Mouse (Mus musculus) small intestine, adult 2 months (tissue): ENCODE data around the gene Gm7534. TPM values are rescaled to one million over a fixed set of nuclear protein-coding genes. Genes with fewer than 3 reads are reported as not detected.

ENCODE experiments used
- H3K27ac ChIP-seq: fragments of 200-500 bp; 2 replicates; pipeline ENCODE4 v1.5.1; 2012; ENCODE audit warnings: low read depth, low read length, control low read depth, inconsistent platforms; ENCODE audit not compliant: insufficient read depth
- H3K27me3 ChIP-seq: fragments of 200-500 bp; 2 replicates; pipeline ENCODE4 v1.6.1; 2012; ENCODE audit warnings: mild to moderate bottlenecking, moderate library complexity, low read length, inconsistent platforms; ENCODE audit not compliant: control insufficient read depth, insufficient read depth
- H3K36me3 ChIP-seq: fragments of 200-500 bp; 2 replicates; pipeline ENCODE4 v1.6.1; 2012; ENCODE audit warnings: mild to moderate bottlenecking, low read length, control low read depth, inconsistent platforms; ENCODE audit not compliant: control insufficient read depth, insufficient read depth
- H3K4me1 ChIP-seq: fragments of 200-500 bp; 2 replicates; pipeline ENCODE4 v1.6.1; 2012; ENCODE audit warnings: low read length, inconsistent platforms, mixed read lengths; ENCODE audit not compliant: control insufficient read depth, insufficient read depth, insufficient read length
- H3K4me3 ChIP-seq: fragments of 200-500 bp; 2 replicates; pipeline ENCODE4 v1.5.1; 2012; ENCODE audit warnings: low read depth, mild to moderate bottlenecking, control low read depth, inconsistent platforms, low read length, moderate library complexity
- CTCF ChIP-seq: fragments of 200-500 bp; IDR thresholded peaks from 2 replicates; pipeline ENCODE4 v1.5.1; 2012; ENCODE audit warnings: low read depth, mild to moderate bottlenecking, control low read depth, inconsistent platforms, low read length, moderate library complexity, mixed read lengths; ENCODE audit not compliant: insufficient replicate concordance, insufficient read length; ENCODE audit errors: extremely low read depth
- POLR2A ChIP-seq: fragments of 200-500 bp; IDR thresholded peaks from 2 replicates; pipeline ENCODE4 v1.6.1; 2012; ENCODE audit warnings: low read depth, mild to moderate bottlenecking, control low read depth, inconsistent platforms, low read length, moderate library complexity
- whole genome bisulfite sequencing: fragments of 180-500 bp; shearing (Covaris S2); methylation state at CpG from one replicate; pipeline ENCODE4 v1.1.7; 2018; 5-methylcytosine and 5-hydroxymethylcytosine counted together
- polyA plus RNA-seq: library from polyadenylated mRNA; depleted of rRNA; stranded (reverse); fragments of >200 nt; gene quantifications from 2 replicates; pipeline ENCODE4 v1.2.3, GENCODE M21; 2012; rRNA removed

Gene Gm7534
- not detected in 2 replicates for polyA plus RNA-seq

DNA sequence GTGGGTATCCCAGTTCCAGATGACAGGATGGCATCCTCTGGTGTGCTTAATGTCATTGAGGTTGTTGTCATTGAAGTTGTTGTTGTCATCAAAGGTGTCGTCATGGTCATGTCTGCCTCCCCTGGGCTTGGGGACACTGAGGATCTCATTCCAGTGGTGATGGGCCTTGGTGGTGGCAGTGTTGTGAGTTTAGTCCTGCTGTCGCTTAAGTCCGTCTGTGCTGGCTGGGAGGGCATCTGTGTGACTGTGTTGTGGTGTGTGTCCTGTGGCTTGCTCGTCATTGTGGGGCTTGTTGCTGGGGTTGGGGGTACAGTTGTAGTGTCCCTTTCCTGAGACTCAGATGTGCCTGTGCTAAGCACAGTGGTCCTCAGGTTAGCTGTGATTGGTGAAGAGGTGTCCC, at the start of gene Gm7534:
Gm7534 (minus strand) TSS at position 101 of the 400 bp plus-strand sequence.
- Histone ChIP-seq H3K27ac (no peak within 1 kb of the TSS), H3K4me3 (no peak within 1 kb of the TSS), H3K36me3 (no peaks in the 10 kb centered on the region), H3K27me3 (no peaks in the 10 kb centered on the region), H3K4me1 (no peaks in the 10 kb centered on the region)
- TF ChIP-seq POLR2A (no peak), CTCF (no peak)
- WGBS: 93% methylated on average over 4 of the region's 4 CpGs

DNA sequence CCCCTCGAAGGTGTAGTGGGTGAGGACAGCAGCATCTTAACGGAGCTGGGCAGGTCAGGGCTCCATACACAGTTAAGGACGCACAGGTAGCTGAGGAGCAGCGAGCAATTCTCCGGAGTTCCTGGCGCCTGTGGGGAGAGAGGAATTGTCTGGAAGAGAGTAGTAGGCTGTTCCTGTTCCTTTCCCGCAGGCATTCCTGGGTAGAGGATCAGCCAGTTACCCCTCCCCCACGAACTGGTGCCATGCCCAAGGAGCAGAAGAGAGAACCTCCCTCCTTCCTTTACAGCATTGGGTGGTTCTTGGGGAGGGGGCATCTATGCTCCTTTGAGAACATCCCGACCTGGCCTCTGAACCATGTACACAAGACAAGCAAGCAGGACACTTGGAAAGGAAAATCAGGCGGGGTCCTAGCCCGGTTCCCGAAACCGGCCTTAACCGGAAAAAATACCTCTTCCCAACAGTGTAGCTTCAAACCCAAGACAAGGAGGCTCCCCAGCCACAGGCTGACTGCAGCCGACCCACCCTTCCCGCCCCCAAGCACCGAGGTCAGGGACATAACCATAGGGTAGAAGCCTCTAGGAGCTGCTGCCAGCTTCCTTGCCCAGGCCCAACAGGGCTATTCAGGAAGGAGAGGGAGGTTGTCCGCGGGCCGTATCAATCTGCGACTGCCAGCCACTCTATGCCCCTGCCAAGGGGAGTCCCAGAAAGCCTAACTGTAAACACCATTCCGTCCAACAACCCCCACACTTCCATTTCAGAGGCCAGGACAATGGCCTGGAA, 49.5 kb upstream of the Gm7534 start:
- TF ChIP-seq POLR2A (no peak), CTCF (no peak)
- Histone ChIP-seq H3K27me3 (peaks cover 47% of the 10 kb centered on the region), H3K36me3 (no peaks in the 10 kb centered on the region), H3K4me1 (peaks cover 15% of the 10 kb centered on the region), H3K27ac (peak overlapping the region; percentile 34; the same call in 1 of the 2 replicates), H3K4me3 (peak overlapping the region; percentile 60)
- 27% methylated on average over 22 of the region's 22 CpGs for WGBS

DNA sequence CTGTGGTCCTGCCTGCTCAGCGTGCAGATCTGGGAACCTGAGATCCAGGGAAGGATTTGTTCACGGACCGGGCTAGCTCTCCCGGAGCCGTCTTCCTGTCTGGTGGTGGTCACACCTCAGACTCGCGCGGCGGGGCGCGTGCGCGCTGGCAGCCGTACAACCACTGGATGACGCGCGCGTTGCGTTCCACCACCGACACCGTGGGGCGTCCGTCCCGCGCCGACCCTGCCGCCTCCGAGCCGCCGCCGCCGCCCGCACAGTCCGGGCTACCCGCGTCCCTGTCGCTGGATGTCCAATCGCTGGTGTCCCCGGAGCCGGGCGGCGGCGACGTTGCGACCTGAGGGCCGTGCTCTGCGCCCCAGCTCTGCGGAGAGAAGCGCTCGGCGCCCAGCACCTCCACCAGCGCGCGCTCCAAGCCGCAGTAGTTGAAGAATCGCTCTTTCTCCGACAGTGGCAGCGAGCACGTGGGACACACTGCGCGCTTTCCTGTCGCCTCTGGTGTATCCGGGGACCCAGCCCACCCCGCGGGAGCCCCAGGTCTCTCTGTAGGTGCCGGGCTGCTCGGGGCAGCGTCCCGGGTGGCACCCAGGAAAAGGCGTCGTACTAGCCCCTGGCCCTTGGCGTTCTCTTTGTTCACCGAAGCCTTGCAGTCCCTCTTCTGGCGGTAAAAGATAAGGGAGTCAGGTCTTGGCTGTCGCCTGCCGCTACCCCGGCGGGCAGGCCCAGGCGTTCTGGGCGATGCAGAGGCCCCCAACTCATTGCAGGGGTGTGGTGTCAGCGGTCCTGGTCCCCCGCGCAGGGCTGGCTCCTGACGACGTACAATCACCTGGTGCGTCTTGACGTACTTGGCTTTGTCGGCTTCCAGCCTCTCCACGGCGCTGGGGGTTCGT, 48.7 kb upstream of the Gm7534 start:
- H3K27ac ChIP-seq: no peak overlapping the region

DNA sequence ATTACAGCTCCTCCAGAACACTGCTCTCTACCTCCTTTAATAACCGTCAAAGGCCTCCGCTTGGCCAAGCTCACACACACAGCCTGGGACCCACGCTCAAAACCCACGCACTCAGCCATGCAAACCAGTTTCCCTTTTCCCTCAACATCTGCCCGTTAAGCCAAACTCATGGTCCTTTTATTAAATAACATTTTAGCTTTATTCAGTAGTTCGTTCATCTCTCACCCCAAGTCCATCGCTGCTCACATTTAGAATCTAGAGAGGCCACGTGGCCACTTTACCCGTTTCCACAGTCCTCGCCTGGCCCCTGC, 48.1 kb upstream of the Gm7534 start:
- Histone ChIP-seq H3K4me3 (peak overlapping the region; percentile 60), H3K27me3 (peaks cover 50% of the 10 kb centered on the region), H3K4me1 (peaks cover 17% of the 10 kb centered on the region), H3K27ac (no peak overlapping the region), H3K36me3 (no peaks in the 10 kb centered on the region)
- 18% methylated on average over 10 of the region's 10 CpGs for WGBS
- TF ChIP-seq CTCF: no peak
- TF ChIP-seq POLR2A: no peak

More for the DNA sequence above, 48.7 kb upstream of the Gm7534 start:
- no peak for TF ChIP-seq POLR2A
- no peak for TF ChIP-seq CTCF
- 2% methylated on average over 91 of the region's 91 CpGs for WGBS
- no peaks in the 10 kb centered on the region for H3K36me3 ChIP-seq
- peaks cover 17% of the 10 kb centered on the region for H3K4me1 ChIP-seq
- H3K27me3 ChIP-seq: peaks cover 50% of the 10 kb centered on the region
- H3K4me3 ChIP-seq: peak overlapping the region; percentile 60

DNA sequence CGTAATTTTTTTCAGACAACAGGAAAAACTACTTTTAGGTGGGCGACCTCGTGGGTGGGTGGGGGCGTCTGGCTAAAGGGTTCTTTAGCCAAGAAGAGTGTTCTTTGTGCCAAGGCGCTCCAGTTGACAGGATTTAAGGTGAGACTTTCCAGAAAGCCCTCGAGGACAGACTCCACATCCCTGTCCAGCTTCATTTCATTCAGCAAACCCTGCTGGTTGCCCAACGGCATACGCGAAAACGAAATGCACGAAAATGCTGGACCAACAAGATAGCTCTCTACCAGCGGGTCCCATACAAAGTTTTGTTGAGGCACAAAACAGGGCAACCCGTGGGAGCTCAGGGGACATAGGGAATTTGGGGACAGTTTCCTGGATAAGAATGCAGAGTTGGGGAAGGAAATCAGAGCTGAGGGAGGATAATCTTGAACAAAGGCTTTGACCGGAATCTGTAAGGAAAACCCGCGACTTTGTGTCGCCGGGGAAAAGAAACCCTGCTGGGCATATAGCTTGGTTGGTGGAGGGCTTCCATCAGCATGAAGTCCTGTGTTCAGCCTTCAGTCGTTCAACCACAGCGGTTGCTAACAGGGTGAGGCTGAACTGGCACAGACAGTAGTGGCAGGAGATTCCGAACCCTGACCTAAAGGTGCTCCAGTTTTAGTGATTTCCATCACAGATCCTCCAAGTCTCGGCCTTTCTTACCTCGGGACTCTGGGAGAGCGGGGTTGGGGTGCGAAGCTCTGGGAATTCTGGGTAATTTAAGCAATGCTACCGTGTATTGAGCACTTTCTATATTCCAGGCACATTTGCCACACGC, 47.5 kb upstream of the Gm7534 start:
- H3K36me3 ChIP-seq: no peaks in the 10 kb centered on the region
- peaks cover 17% of the 10 kb centered on the region for H3K4me1 ChIP-seq
- no peak overlapping the region for H3K27ac ChIP-seq
- peaks cover 50% of the 10 kb centered on the region for H3K27me3 ChIP-seq
- TF ChIP-seq POLR2A (no peak), CTCF (no peak)
- peak overlapping the region; percentile 60 for H3K4me3 ChIP-seq
- WGBS: 26% methylated on average over 27 of the region's 27 CpGs

DNA sequence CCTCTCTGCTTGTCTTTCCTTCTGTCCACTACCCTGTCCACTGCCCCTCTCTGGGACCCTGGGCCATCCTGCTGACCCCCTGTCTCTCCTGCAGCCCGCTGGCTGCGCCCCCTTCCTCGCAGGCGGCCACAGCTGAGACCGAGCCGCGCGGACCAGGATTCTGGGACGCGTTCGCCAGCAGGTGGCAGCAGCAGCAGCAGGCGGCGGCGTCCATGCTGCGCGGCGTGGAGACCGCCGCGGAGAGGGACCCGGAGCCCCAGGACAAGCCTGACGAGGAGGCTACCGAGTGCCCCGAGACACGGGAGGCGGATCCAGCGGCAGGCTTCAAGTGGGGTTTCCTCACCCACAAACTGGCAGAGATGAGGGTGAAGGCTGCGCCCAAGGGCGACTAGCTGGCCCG, 46.8 kb upstream of the Gm7534 start:
- Histone ChIP-seq H3K27ac (no peak overlapping the region), H3K4me1 (peaks cover 20% of the 10 kb centered on the region), H3K27me3 (peaks cover 50% of the 10 kb centered on the region), H3K36me3 (no peaks in the 10 kb centered on the region), H3K4me3 (peak overlapping the region; percentile 60)
- WGBS: 2% methylated on average over 30 of the region's 30 CpGs
- TF ChIP-seq CTCF (peak; percentile 66; the same call in 1 of the 2 replicates), POLR2A (no peak)
